Mouse (Mus musculus) cerebellum, postnatal 36 days (tissue): ENCODE results near the gene Fkbp14.
A peak's percentile ranks its signal among the peaks of the same experiment; 100 is the strongest.

Source experiments
- DNase-seq, 2 experiments: peaks; one replicate each; pipeline ENCODE4 v3.0.0; 2021 to 2022; ENCODE audit warnings: mixed read lengths in 2 of 2

Gene Fkbp14

GRCm38 (mm10) chr6:54587683-54588082, 9.4 kb downstream of the Fkbp14 start:
- DNase-seq, result no peak

DNA sequence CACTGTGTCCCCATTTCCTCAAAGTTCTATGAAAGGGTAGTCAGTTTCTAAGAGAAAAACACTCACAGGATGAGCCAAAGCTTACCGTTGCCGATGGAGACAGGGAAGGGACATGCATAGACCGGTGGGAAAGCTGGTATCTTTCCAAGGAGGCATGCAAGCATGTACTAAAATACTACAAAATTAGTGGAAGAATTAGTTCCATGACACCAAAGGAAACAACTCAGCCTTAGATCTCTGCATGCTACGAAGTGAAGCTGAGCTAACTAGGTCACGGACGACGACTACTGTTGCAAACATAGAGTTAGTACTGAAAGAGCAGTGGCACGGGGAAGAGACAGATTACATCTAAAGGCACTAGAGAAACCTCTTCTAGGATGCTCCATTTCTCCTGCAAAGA, 10.2 kb downstream of the Fkbp14 start:
- DNase-seq, result no peak

DNA sequence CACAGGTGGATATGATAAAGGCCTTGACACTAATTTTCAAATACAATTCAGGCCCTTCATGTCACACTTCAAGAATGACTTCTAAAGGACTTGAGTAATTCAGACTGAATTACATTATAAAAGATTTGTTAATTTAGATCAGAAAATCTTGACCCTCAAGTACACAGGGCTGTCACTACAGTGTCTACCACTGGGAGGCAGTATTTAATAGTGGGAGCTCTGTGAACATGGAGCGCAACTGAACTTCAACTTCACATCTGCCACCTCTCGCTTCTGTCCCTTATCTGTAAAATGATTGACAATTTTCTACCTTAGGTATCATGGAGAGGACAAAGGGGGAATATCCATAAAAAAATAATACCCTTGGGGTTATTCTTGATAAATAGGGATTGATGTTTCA, 10.9 kb downstream of the Fkbp14 start:
- DNase-seq, result peak; percentile 46 to 64

DNA sequence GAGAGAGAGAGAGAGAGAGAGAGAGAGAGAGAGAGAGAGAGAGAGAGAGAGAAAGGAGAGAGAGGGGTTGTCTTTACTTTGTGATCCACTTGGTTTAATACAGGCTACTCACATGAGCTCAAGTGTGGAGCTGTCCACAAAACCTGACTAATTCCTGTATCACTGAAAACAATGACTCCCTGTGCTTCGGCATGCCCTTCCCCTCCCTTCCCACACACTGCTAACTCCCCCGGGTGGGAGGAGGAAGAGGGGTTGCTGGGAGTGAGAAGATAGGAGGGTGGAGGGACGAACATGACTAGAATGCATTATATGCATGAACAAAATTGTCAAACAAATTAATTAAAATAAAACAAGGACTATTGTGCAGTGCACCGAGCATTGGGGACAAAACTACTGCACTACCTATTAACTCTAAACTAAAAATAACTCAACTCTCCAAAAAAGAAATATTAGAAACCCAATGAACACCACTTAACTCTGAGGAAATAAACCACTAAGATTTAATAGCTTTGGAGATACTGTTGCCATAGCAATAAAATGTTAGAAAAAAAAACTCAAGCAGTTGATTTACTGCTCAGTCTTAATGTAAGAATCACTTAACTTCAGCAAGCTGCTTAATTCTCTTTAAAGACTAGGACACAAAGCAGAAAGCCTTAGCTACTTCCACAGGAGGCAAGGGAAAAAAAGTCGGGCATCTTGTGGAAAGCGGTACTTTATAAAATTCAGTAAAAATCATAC, 23.7 kb downstream of the Fkbp14 start:
- no peak for DNase-seq

GRCm38 (mm10) chr6:54569776-54570175, 27.3 kb downstream of the Fkbp14 start:
- DNase-seq, result no peak

- no peak for DNase-seq
Observed at GRCm38 (mm10) chr6:54566546-54566919, 30.6 kb downstream of the Fkbp14 start.

DNA sequence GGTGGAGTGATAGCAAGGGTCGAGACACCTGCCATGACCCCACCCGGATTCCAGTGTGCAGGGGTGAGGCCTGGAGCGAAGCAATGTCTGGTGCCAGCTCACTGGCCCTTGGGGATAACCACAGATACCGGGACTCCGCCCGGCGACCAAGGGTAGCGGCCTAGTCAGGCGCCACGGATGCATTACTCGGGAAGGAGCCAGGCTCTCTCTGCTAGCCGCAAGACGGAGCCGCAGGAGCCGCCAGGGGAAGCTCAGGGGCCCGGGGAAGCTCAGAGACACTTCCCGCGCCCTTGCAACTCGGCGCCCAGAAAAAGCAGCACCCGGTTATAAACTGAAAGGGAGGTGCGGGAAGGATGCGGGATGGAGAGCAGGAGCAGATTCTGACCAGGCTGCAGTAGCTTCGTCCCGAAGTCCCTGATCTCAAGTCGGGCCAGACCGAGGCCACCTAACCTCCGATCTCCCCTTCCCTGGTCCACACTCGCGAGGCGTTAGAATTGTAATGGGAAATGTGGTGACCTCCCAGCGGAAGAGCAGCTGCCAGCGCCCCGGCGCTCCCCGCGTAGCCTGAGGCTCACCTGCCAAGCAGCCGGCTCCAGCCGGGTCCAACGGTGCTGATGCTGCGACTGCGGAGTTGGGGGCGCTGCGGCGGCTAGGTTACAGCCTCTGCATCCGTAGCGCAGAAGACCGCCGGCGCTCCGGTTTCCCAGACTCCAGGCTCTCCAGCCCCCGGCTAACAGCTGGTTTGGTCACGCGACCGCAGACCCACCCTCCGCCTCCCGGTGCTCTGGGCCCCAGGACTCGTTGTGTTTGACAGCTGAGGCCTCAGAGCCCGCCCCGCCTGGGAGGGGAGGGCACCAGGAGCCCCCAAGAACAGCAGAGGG, 31.2 kb downstream of the Fkbp14 start, which contains the start of gene Scrn1:
Scrn1 (minus strand) TSS at position 825 of the 881 bp plus-strand sequence.
- peak; percentile 74 for DNase-seq

DNA sequence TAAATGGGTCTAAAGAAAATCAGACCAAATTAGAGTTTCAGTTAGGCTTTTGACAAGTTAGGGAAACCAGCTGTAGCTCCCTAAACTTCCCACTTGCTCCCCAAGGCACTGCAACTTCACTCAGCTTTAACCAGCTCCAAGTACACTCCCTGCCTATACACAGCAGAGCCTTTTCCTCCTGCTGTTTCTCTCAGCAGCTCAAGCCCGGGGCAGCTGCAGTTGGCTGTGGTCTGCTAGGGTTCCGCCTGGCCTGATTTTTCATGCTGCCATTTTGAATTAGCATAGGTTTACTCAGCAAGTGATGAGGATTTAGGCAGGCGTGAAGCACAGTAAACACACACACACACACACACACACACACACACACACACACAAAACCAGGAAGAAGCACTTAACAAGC, 32.1 kb downstream of the Fkbp14 start:
- DNase-seq, result peak; percentile 47 to 62

GRCm38 (mm10) chr6:54564506-54564991, 32.6 kb downstream of the Fkbp14 start:
- DNase-seq, result peak in 1 of 2 experiments; percentile 49

GRCm38 (mm10) chr6:54563561-54563960, 33.5 kb downstream of the Fkbp14 start:
- DNase-seq, result peak in 1 of 2 experiments; percentile 41

GRCm38 (mm10) chr6:54562018-54562809, 34.9 kb downstream of the Fkbp14 start:
- no peak for DNase-seq

DNA sequence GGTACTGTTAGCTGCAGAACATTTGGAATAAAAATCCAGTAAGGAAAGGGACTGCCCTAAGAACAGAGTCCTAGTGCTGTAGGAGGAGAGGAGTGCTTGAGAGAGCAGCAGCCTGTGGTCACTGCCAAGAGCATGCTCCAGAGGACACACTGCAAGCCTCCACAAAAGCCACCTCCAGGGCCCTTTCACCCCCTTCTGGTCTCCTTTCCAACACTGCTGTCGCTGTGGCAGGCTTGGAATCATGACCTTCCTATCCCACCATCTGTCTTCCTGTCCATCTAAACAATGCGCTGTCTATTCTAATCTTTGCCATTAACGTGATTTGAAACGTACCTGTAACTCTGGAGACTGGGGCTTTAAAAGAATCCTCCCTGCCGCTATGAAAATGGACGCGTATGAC, 38.6 kb downstream of the Fkbp14 start:
- DNase-seq, result peak; percentile 58 to 65

GRCm38 (mm10) chr6:54557671-54558070, 39.4 kb downstream of the Fkbp14 start:
- DNase-seq, result no peak

DNA sequence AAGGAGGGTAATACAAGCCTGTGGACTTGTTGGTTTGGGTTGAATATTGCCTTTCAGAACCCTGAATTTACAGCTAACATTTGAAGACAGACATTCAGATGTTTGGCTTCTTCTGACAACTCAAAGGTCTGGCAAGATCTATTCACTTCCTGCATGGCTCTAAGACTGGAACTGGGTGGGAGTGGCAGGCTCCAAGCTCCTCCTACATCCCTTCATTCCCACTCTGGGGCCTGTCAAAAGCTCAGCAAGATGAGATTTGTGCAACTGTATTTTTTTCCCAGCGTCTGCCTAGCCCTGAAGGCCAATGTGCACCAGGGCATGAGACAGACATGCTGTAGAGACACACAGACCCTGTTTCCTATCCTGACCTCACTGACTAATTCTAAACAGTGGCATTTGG, 41.3 kb downstream of the Fkbp14 start:
- DNase-seq, result no peak

- peak in 1 of 2 experiments; percentile 28 for DNase-seq
Observed at GRCm38 (mm10) chr6:54554341-54555110, 42.6 kb downstream of the Fkbp14 start.

DNA sequence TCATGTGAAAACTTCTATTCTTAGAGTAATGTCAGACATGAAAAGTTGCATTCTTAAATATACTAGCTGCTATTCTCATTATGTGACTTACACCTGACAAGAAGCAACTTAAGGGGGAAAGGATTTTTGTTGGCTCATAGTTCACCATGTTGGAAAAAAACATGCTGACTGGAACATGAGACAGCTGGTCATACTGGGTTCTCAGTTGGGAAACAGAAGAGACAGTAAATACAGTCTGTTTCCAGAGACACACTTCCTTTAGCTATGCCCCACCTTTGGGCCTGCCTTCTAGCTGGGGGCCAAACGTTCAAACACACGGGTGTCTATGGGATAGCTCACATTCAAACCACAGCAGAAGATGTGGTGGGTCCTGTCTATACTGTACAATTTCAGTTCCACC, 43.5 kb downstream of the Fkbp14 start:
- DNase-seq, result no peak

- no peak for DNase-seq
Observed at GRCm38 (mm10) chr6:54552721-54553413, 44.2 kb downstream of the Fkbp14 start.

GRCm38 (mm10) chr6:54550801-54551323, 46.2 kb downstream of the Fkbp14 start:
- DNase-seq, result no peak

DNA sequence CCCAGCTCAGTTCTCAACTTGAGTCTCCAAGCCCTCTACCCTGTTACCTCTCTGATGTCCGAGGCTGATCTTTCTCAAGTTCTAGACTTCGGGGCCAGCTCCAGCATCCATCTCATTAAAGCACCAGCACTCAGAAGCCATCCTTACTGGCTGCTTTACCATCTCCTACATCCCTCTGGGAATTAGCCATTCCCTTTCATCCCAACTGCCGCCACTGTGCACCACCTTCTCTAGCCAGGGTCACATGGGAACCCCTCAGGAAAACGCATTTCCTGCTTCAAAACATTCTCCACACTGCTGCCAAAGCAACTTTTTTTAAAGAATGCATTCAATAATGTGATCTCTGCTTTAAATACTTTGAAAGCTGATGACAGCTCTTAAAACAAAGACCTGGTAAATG, 47.8 kb downstream of the Fkbp14 start:
- DNase-seq, result no peak

DNA sequence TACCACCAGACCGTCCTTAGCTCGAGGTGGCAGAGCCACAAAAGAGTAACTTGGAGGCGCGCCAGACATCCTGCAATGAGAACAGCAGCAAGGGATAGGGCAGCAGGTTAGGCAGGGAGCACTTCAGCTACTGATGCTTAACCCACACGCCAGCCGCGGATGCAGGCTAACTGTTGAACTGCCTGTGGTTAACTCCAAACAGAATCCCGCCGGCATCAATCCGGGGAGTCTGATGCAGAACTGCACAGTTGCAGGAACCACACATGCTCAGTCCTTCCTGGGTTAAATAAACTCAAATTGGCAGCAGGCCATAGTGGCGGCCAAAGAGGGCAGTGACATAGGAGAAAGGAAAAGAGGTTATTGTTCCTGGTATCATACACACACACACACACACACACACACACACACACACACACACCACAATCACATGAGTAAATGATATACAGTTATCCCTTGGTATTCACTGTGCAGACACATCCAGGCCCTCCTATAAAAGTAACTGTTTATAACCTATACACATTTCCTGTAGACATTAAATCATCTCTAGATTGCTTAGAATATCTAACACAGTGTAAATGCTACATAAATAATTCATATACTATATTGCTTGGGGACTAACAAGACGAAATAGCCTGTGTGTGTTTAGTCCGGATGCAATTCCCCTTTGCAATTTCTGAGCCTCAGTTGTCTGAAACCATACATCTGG, 48.6 kb downstream of the Fkbp14 start:
- peak; percentile 71 to 72 for DNase-seq

- DNase-seq, result no peak
Observed at GRCm38 (mm10) chr6:54543646-54544045, 53.5 kb downstream of the Fkbp14 start.
